Mouse (Mus musculus): ENCODE measurements at regions not wholly inside any gene's neighbourhood (a gene's known extent, or its start where the extent isn't known, plus 50 kb on each side); places are given as distances from the start of the nearest gene placed in this dataset.

DNA sequence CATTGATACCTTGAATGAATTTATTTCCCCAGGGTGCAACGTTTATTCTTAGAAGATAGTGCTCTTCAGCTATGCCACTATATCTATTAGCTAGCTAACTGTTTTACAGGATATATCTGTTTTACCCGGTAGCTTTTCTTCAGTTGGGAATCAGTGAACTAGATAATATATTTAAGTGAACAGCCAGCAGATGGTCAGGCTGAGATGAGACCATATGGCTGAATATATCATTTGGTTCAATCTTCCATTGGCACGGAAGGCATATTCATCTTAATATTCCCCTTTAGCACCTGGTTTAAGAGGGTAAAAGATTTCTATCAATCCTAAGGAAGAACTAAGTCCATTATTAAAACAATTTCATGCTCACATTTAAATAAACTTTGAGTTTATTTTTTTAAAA is 62.6 kb upstream of the Aldoart1 start:
- no peak overlapping the region for H3K9ac ChIP-seq (ENCODE audit: low read length)
- DNase-seq (ENCODE audit: low spot score, missing footprints): no peak
- no peak for ATAC-seq (ENCODE audit: low FRiP score)
- no peaks in the 10 kb centered on the region for H3K36me3 ChIP-seq (ENCODE audit: control insufficient read depth, insufficient read depth, low read length)
- H3K27me3 ChIP-seq (ENCODE audit: control insufficient read depth, insufficient read depth, low read length): no peaks in the 10 kb centered on the region
- H3K9me3 ChIP-seq (ENCODE audit: control insufficient read depth, low read length): no peaks in the 10 kb centered on the region
- H3K4me2 ChIP-seq: no peak overlapping the region
- no peak overlapping the region for H3K27ac ChIP-seq (ENCODE audit: low read depth, low read length)
- H3K4me1 ChIP-seq (ENCODE audit: control insufficient read depth, insufficient read depth, low read length): no peaks in the 10 kb centered on the region
- 84% methylated on average over 3 of the region's 3 CpGs for WGBS
- no peak overlapping the region for H3K4me3 ChIP-seq (ENCODE audit: low read depth, low read length)

Data from midbrain, embryonic 11.5 days (tissue).